Mouse (Mus musculus): Measurements from ENCODE around the gene Hist2h2aa1. TPM values are rescaled to one million over a fixed set of nuclear protein-coding genes. Genes with fewer than 3 reads are reported as not detected.
A peak's percentile ranks its signal among the peaks of the same experiment; 100 is the strongest.

The Hist2h2aa1 gene
- total RNA-seq, 2 experiments from 2014 or later, result 2.7 TPM; not detected in 1

GRCm38 (mm10) chr3:96220765-96221639 is 24.3 kb upstream of the Hist2h2aa1 start, which contains the start of the genes Hist2h2ac and Hist2h2be:
TSS of gene Hist2h2ac (minus strand) at chr3:96220880.
TSS of gene Hist2h2be (plus strand) at chr3:96221119.
- peak; percentile 0; the same call in 1 of the 2 replicates for TF ChIP-seq CTCF (IDR thresholded peaks at IDR 0.05)
- DNase-seq, result peak; percentile 78
- peak within 1 kb of the TSS; percentile 89 for H3K4me3 ChIP-seq
- intact Hi-C loops (cut with DNase I), result loop anchor here (2.0 kb wide), 1 partner anchor 42 kb away; the partner anchor contains the start of gene Hist2h4
- H3K27ac ChIP-seq, result peak within 1 kb of the TSS; percentile 97

DNA sequence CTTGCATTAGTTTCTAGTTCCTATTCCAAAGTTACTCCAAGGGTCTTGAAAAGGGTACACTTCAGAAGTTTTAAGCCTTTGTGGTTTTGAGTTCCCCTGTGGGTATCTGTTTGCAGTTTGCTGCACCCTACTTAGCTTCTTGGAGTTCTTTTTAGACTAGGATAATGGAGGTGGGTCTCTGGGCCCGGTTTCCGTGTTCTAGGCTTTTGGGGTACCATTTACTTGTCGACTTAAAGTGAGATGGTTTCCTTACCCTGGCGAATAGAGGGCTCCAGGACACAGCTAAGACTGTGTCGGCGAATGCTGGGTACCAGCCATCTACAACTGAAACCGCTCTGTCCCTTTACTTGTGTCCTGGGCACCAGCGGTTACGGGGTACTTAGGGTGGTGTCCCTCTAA is 23.7 kb upstream of the Hist2h2aa1 start:
- intact Hi-C loops (cut with DNase I), result loop anchor here (2.0 kb wide), 2 partner anchors 15 to 41 kb away; partner anchors contain the start of gene Hist2h4
- DNase-seq, result no peak
- H3K27ac ChIP-seq, result peak overlapping the region; percentile 97

GRCm38 (mm10) chr3:96222774-96223173 is 22.5 kb upstream of the Hist2h2aa1 start:
- Histone ChIP-seq H3K4me3 (no peak overlapping the region), H3K27ac (peak overlapping the region; percentile 97; the same call in 1 of the 2 replicates)
- intact Hi-C loops (cut with DNase I), result loop anchor here (2.0 kb wide), 1 partner anchor 14 kb away; no protein-coding TSS in a partner anchor
- DNase-seq, result no peak
- no peak for TF ChIP-seq CTCF (IDR thresholded peaks at IDR 0.05)

More for the DNA sequence above, 23.7 kb upstream of the Hist2h2aa1 start:
- peak overlapping the region; percentile 89 for H3K4me3 ChIP-seq
- no peak for TF ChIP-seq CTCF (IDR thresholded peaks at IDR 0.05)

- intact Hi-C loops (cut with DNase I), result no loop called here
- H3K27ac ChIP-seq, result no peak overlapping the region
- TF ChIP-seq CTCF (IDR thresholded peaks at IDR 0.05), result no peak
These were observed 19.9 kb upstream of the Hist2h2aa1 start for GRCm38 (mm10) chr3:96225421-96225820.

GRCm38 (mm10) chr3:96226695-96227648 is 18.3 kb upstream of the Hist2h2aa1 start:
- TF ChIP-seq CTCF (IDR thresholded peaks at IDR 0.05), result no peak
- intact Hi-C loops (cut with DNase I), result no loop called here
- Histone ChIP-seq H3K4me3 (no peak overlapping the region), H3K27ac (no peak overlapping the region)
- DNase-seq, result no peak

More at GRCm38 (mm10) chr3:96225421-96225820, 19.9 kb upstream of the Hist2h2aa1 start:
- DNase-seq, result no peak
- H3K4me3 ChIP-seq, result no peak overlapping the region

- H3K27ac ChIP-seq, result no peak overlapping the region
- DNase-seq, result no peak
- intact Hi-C loops (cut with DNase I), result no loop called here
- TF ChIP-seq CTCF (IDR thresholded peaks at IDR 0.05), result no peak
- no peak overlapping the region for H3K4me3 ChIP-seq
These were observed 16.5 kb upstream of the Hist2h2aa1 start for GRCm38 (mm10) chr3:96228828-96229227.

DNA sequence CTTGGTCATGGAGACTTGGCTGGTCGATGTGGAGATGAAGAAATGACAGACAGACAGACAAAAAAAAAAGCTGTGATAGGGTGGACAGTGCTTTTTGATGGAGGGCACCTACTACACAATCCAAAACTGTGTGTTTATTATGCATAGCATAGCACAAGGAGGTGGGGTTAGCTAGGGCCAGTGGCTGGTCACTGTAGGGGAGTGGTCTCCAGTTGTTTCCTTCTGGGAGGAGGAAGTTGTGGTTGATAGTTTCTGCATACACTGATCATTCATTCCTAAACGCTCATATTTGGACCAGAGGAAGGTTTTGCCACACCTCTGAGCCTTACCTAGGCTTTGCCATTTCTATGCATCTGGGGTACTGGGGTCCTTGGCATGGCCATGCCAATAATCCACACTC is 14.9 kb upstream of the Hist2h2aa1 start:
- no peak for DNase-seq
- Histone ChIP-seq H3K4me3 (no peak overlapping the region), H3K27ac (no peak overlapping the region)
- intact Hi-C loops (cut with DNase I), result no loop called here
- no peak for TF ChIP-seq CTCF (IDR thresholded peaks at IDR 0.05)

DNA sequence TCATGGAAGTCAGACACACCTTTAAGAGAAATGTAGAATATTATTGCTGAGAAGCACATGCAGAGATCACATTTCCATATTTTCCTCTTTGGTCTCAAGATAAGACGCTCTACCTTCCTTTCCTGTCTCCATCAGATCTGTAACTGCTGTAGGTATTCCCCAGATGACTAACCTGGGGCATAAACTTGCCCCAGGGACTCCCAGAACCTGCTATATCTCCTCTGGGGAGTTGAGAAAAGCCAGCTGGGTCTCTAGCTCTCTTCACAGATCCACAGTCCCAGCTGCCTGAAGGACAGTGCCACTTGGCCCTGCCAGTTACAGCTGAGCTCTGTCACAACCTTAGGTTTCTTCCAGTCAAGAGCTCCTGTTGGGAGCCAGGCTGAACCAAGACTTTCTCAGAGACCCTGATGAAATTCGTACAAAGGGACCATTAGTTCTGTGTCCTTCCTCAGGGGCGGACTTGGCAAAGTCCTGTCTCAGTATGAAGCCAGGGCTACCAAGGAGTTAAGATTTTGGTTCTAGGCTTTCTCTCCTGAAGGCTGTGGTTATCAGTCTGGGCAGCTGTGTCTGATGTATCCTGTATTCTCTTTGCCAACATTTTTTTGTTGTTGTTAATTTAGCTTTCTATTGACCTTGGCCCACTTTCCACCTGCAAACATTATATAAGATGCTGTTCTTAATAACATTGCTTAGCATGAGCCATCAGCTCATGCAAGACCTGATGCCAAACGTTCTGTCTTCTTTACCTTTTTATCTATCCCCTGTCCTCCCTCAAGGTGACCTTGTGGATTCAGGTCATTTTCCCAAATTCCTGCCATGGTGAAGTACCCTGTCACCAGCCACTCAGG is 14.2 kb upstream of the Hist2h2aa1 start:
- no peak overlapping the region for H3K4me3 ChIP-seq
- 0 out of 2 replicates have a peak overlapping the region, but pooled peaks have one; percentile 20 for H3K27ac ChIP-seq
- intact Hi-C loops (cut with DNase I), result no loop called here
- TF ChIP-seq CTCF (IDR thresholded peaks at IDR 0.05), result no peak
- no peak for DNase-seq

DNA sequence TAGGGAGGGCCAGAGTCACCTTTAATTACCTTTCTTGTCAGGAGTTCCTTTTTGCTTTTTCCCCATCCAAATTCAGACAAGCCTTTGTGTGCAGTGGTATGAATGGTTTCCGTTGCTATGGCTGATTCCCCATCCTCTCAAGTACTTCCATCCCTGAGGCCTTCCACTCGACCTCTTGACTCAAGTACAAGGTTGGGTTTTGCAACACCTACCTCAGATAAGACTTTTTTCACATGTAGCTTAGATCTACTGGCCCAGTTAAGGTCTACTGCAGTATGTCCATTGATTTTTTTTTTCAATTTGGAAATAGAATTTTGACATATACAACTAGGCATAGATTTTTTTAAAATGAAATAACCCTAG is 13.6 kb upstream of the Hist2h2aa1 start:
- TF ChIP-seq CTCF (IDR thresholded peaks at IDR 0.05), result no peak

GRCm38 (mm10) chr3:96234914-96235313 is 10.4 kb upstream of the Hist2h2aa1 start:
- intact Hi-C loops (cut with DNase I), result no loop called here
- no peak for TF ChIP-seq CTCF (IDR thresholded peaks at IDR 0.05)
- no peak overlapping the region for H3K4me3 ChIP-seq

More for the DNA sequence above, 13.6 kb upstream of the Hist2h2aa1 start:
- Histone ChIP-seq H3K4me3 (no peak overlapping the region), H3K27ac (no peak overlapping the region)
- intact Hi-C loops (cut with DNase I), result no loop called here
- no peak for DNase-seq

DNA sequence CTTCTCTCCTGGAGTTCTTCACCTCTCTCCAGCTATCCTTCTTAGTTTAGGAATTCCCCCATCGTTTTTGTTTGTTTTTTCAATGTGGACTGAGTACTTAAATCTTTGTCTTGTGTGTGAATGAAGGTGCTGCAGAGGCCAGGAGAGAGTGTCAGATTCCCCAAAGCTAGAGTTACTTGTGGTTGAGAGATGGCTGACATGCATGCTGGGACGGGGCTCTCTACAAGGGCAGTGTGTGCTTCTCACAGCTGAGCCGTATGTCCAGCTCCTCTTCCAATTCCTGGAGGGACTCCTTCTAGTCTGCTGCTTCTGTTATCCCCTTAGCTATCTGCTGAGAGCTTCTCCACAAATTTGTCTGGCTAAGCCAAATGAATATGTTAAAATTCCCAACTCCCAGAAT is 9.5 kb upstream of the Hist2h2aa1 start:
- no peak for TF ChIP-seq CTCF (IDR thresholded peaks at IDR 0.05)
- DNase-seq, result no peak
- H3K4me3 ChIP-seq, result no peak overlapping the region
- H3K27ac ChIP-seq, result no peak overlapping the region
- intact Hi-C loops (cut with DNase I), result loop anchor here (2.0 kb wide), 1 partner anchor 13 kb away; no protein-coding TSS in a partner anchor

More at GRCm38 (mm10) chr3:96234914-96235313, 10.4 kb upstream of the Hist2h2aa1 start:
- DNase-seq, result no peak
- no peak overlapping the region for H3K27ac ChIP-seq

Measured in gastrocnemius, adult 2 months (tissue).